Mouse (Mus musculus) CD4-positive helper T cell, adult 2 months (primary cell): ENCODE data around the gene Kcna5.

Experiments
- DNase-seq: peaks from one replicate; pipeline ENCODE4 v3.0.0-alpha.2; 2012; ENCODE audit warnings: low read depth, missing footprints, low spot score

Kcna5 gene

DNA sequence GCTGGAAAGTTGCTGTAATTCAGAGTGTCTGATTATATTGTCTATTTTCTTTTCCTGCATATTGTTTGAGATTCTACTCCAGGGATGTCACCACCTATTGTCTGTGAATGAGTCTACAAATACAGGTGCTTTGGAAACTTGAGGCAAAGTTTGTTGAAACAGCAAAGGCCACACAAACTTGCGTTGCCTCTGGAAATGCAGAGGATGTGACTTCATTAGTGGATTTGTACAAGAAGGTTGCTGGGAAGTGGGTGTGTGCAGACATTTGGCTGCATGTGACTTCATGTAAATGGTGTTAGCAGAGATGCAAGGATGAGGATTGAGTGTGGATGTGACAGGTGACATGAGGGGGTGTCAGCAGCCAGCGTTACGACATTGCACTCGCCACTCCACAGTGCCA, 1.7 kb upstream of the Kcna5 start:
- DNase-seq: no peak

DNA sequence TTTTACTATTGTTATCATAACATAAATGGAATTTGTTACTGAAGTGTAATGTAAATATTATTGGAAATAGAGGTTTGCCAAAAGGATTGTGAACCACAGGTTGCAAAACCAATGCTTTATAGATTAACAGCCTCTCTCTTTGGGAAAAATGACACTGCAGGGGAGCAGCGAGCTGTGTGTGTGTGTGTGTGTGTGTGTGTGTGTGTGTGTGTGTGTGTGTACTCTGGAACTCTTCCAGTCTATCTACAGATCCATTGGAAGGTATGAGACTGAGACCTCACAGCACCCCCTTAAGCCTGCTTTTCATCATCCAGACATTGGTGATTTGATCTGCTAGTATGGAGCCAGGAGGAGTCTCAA, 679 bp upstream of the Kcna5 start:
- DNase-seq: no peak

DNA sequence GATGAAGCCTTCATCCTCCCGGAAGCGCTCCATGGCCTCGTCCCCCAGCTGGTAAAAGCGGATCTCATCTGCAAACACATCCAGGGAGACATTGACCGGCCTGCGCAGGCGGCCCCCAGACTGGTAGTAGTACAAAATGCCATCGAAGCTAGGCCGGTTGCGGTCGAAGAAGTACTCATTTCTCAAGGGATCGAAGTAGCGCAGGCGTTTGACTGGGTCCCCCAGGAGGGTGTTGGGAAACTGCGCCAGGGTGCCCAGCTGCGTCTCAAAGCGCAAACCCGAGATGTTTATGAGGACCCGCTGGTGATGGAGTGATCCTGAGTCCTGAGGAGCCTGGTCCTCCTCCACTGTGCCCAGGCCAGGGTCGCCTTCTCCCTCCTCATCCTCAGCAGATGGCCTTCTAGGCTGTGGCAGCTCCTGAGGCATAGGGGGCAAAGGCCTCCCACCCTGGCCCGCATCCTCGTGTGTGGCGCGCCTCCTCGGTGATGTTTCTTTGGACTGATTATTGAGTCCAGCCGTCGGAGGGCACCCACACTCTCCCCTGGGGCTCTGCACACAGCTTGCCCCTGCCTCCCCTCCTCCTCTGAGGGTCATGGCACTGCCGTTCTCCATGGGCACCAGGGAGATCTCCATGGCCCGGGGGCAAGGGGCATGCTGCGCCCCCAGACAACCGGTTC, 543 bp downstream of the Kcna5 start:
- DNase-seq: no peak

DNA sequence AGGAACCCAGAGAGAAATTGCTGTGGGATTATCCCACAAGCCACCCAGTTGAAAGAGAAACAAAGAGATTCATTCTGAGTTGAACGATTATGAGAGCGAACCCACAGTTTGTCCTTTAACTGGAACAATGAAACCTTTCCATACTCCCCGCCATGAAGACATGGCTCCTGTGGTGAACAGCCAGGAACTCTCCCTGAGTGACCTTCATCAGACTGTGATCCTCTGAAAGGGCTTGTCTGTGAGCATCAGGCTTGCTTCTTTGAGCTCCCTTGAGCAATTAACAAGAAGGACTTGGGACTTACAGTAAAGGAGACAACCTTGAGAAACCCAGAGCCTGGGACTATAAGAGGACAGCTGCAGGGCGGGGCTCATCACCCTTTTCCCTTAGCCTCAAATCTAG, 3.9 kb downstream of the Kcna5 start:
- no peak for DNase-seq

DNA sequence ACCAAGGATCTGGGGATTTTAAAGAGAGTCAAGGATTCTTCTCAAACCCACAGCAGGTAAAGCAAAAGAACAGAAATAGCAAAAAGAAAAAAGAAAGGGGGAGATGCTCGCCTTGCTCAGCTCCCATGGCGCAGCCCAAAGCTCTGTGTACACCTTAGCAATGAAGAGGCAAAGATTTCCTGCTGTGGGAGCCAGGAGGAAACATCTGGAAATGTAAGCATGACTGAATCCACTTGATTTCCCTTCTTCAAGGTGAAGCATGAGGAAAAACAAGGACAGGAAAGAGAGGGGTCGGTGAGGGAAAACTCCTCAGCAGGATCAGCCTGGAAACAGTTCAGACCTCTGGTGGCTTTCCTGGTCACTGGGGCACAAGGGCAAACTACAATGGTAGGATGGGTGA, 5.2 kb downstream of the Kcna5 start:
- no peak for DNase-seq

DNA sequence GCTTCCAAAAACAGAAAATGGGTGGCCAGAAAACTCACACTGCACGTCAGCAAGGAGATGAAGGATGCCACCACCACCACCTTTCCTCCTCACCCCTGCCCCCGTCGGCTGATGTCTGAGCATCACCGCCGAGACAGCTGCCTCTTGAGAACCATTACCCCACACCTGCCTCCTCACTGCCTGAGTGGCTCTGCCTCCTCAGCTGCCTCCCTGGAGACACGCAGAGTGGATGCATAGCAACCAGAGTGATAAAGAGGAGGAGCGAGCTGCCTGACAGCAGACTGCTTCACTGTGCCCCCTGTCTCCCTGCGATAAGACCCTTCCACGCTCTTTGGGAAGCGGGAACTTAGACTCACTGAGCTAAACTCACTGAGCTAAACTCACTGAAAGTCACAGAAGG, 20.5 kb downstream of the Kcna5 start:
- DNase-seq: no peak

DNA sequence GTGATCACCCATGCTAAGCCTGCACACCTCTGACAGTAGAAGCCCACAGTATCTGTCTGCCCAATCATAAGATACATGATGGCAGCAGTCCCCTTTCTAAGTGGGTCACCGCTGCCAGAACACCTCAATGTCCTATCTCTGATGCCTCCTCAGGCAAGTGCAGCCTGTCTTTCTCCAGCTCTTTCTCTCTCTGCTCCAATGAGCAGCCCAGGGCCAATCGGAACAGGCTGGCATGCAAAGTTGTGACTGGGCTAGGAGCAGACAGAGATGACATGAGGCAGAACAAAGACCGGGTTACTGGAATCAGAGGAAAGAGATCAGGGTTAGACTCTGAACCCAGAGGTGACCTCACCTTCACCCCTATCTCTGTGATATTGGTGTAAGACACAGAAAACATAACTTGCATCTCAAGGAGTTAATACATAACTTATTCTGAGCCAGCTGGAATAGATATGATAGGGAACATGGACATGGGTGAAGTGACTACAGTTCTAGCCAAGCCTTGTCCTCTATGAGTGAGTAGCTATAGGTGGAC, 21.4 kb downstream of the Kcna5 start:
- DNase-seq: no peak

DNA sequence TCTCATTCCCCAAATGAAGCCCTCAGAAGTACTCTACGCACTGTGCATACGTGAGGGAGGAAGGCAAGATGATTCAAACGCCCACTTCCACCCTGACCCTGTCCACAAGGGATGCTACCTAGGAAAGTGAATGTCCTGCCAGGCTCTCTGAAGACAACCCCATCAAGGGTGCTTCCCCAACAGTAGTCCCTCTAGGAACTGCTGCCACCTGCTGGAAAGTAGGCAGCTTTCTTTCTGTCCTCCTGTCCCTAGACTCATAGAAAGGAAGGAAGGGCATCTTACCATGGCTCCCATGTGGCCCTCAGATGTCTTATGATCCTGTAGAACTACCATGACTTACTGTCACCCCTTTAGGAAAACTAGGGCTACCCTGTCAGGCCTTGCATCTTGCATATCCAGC, 22.1 kb downstream of the Kcna5 start:
- DNase-seq: no peak

DNA sequence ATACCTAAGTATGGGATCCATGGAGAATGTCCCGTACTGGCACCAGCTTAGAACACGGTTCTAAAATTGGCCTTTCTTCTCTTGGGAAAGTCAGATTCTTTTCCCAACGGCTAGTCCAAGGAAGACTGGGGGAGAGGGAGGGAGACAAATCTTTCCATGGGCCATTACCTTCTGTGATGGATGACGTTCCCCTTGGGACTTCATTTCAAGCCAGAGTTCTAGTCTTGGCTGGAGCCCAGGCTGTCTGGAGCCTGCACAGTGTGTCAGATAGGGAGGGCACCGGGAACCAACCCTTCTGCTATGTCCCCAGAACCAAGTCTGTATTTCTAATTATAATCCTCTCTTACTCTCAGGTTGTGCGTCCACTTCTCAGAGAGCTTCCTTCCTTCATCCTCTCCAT, 26.5 kb downstream of the Kcna5 start:
- DNase-seq: no peak

DNA sequence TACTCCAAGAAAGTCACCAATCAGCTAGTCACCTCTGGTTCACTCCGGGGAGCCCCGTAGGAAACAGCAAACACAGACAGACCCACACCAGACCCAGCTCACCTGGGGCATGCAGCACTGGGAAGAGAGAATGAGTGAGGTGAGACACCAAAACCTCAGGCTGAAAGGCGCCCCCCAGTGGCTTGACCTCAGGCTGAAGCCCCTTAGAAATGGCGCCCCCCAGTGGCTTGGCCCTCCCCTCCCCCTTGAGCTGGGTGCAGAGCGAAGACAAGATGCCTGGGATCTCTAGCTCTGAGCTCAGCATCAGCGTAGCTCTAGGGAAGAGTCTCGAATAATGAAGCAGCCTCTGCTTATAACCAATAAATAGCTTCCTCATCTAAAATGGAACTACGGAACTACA, 31.3 kb downstream of the Kcna5 start:
- no peak for DNase-seq

DNA sequence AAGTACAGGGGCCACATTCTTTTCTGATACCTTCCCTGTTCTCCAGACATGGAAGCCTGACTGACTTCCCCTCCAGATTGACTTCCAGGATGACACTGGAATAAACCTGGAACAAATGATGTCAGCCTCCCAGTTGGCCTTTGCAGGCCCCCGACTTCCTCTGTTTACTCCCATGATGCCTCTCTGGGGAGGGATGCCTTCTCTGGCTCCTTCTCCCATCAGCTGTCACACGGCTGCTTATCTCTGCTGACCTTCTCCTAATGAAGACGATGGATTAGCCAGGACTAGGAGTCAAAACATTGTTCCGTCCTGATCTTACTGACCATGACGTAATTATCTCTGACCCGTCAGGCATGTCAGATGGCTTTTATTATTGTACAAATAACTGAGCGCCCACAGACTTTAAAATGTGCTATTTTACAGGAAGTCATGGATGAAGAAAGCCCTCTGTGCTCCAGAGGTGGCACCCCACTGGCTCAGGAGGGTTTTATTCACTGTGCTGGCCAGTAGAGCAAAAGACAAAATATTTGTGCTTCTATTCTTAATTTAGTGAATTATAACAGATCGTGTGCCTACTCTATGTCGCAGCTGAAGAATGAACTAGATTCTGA, 32.4 kb downstream of the Kcna5 start:
- no peak for DNase-seq

DNA sequence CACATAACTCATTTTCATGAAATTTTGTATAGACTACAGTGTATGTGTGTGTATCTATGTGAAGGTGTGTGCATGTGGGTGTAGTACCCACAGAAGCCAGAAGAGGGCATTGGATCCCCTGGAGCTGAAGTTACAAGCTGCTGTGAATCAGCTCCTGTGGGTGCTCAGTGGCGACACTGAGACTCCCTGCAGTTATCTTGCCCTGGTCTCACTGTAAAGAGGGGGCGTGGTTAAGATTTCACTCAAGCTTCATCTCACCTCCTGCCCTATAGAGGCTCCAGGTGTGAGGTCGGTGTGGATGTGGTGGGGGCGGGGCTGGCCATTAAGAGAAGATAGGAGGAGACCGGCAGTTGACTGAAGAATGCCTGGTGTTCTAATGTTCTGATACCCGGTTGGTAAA, 34.2 kb downstream of the Kcna5 start:
- DNase-seq: no peak

DNA sequence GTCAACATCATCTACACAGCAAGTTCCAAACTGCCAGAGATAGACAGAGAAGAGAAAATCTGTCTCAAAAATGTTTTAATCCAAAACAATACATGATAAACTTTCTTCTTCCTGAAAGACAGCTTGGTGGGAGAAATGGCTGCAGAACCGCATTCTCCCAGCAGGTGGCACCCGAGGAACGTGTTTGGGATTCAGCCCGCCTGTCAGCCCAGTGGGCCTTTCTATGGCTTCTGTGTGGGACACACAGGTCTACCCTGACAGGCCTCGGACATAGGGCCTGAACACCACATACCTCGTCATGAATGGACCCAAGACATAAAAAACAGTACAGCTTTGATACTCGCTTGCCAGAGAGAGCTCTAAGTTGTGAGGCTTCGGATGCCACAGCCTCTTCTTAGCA, 35.1 kb downstream of the Kcna5 start:
- DNase-seq: peak; percentile 7

DNA sequence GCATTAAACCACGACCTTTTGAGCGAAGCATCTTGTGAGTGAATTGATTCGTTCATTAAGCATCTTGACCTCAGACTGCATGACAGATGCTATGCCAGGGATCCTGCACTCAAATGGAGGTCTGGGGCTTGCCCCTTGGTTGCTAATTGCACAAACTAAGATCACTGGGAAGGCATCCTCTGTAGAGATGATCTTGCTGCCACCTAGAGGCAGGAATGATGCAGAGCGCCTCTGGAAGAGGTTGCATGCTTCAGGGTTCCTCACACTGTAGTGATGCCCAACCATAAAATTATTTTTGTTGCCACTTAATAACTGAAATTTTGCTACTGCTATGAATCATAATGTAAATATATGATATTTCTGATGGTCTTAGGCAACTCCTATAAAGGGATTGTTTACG, 37.3 kb downstream of the Kcna5 start:
- no peak for DNase-seq

DNA sequence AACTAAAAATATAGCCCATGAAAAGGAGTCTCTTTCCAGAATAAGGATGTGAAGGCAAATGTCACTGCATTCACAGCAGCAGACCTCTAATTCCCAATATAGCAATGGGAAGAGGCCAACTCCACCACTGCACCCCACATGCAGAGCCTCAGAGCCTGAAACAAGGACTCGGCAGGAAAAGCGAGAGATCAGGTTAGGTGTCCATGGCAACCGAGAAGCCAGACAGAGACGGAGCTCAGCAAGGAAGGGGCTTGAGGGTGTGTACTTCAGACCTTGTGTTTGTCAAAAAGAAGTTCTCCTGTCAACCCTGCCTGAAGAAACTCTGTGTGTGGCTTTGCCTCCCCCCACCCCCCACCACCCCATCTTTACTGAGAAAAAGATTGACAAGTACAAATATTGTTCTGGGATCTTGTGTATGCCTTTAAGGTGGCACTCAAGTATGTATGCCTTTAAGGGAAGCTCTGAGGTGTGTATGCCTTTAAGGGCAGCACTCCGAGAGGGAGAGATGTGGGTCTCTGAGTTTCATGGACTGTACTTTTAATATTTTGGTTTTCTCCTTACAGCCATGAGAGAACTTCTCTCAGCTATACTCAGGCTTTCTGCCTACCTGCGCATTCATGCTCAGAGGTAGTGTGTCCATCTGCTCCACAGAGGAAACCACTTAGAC, 37.9 kb downstream of the Kcna5 start:
- no peak for DNase-seq

DNA sequence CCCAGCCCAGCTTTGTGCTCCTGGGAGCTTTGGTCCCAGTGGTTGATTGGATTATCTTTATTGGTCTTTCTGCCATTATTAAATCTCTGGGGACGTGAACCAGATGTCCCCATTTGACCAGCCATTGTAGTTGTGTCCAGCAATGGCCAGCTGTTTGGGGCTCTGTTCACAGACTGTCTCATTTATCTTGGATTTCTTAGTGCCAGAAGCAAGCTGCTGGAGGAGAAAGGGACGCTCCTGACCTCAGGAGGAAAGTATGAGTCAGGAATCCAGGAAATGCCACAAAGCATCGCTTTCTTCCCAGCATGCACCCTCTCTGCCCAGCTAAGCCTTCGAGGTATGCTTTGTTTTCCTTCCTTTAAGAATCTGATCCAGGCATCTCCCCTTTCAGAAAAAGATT, 48.1 kb downstream of the Kcna5 start:
- DNase-seq: no peak

DNA sequence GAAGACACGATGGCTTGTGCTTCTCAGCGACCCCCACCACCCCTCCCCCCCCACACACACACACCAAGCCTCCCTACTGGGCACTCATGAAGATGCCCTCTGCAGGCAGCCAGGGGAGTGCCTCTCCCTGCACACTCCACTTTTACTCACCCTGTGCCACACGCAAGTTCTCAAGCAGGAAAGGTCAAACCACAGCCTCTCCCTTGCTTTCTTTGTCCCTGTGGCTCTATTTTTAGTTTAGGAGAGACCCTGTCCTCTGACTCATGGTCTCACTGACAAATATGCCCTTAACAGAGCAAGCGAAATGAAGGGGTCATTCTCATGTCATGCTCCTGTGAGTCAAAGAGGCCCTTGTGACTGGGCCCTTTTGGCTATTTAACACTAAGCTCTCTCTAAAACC, 50.3 kb downstream of the Kcna5 start:
- DNase-seq: no peak

DNA sequence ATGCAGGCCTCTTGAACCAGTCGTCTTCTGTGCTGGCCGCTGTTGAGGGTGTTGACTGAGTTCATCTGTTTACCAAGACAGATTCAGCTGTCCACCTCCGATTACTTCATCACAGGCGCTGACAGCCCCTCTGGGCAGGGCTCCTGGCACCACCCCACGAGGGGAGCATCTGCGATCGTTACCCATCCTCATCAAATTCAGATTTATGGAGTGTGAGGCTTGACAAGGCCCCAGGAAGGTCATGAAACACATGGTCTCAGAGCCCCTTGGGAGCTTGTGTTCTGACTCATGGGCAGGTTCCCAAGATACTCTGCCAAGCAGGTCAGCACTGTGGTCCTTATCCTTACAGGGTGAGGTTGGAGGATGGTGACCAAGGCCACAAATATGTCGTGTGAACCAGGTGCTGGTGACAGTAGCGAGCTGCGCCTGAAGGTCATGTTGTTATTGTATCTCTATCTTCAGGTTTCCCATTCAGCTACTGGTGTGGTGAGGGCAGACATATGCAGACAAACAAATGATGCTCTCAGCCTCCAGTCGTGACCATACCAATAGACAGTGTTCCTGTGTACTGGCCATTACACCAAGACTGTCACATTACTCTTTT, 51.8 kb downstream of the Kcna5 start:
- no peak for DNase-seq
